Mouse (Mus musculus) cortical plate, adult 2 months (tissue): ENCODE data around the gene Foxn3. TPM values are rescaled to one million over a fixed set of nuclear protein-coding genes. Genes with fewer than 3 reads are reported as not detected.

ENCODE experiments used
- H3K27ac ChIP-seq: fragments of 200-500 bp; 2 replicates; pipeline ENCODE4 v1.5.1; 2012; ENCODE audit warnings: low read length, control low read depth, inconsistent platforms; ENCODE audit not compliant: insufficient read depth
- H3K4me1 ChIP-seq: fragments of 200-500 bp; 2 replicates; pipeline ENCODE4 v1.6.1; 2011; ENCODE audit warnings: low read length; ENCODE audit not compliant: control insufficient read depth, insufficient read depth
- H3K4me3 ChIP-seq: fragments of 200-500 bp; 2 replicates; pipeline ENCODE4 v1.5.1; 2011; ENCODE audit warnings: mild to moderate bottlenecking, low read length, control low read depth; ENCODE audit not compliant: insufficient read depth
- CTCF ChIP-seq: fragments of 200-500 bp; IDR thresholded peaks from 2 replicates; pipeline ENCODE4 v1.5.1; 2011; ENCODE audit warnings: mild to moderate bottlenecking, control low read depth, low read length; ENCODE audit not compliant: insufficient read depth; ENCODE audit errors: extremely low read depth
- POLR2A ChIP-seq: fragments of 200-500 bp; IDR thresholded peaks from 2 replicates; pipeline ENCODE4 v1.6.1; 2011; ENCODE audit warnings: mild to moderate bottlenecking, low read length, control low read depth; ENCODE audit not compliant: insufficient read depth; ENCODE audit errors: extremely low read depth
- polyA plus RNA-seq: library from polyadenylated mRNA; depleted of rRNA; stranded (reverse); fragments of >200 nt; gene quantifications from 2 replicates; pipeline ENCODE4 v1.2.3, GENCODE M21; 2012

The Foxn3 gene
- polyA plus RNA-seq, 1 experiment: 24.9 TPM

DNA sequence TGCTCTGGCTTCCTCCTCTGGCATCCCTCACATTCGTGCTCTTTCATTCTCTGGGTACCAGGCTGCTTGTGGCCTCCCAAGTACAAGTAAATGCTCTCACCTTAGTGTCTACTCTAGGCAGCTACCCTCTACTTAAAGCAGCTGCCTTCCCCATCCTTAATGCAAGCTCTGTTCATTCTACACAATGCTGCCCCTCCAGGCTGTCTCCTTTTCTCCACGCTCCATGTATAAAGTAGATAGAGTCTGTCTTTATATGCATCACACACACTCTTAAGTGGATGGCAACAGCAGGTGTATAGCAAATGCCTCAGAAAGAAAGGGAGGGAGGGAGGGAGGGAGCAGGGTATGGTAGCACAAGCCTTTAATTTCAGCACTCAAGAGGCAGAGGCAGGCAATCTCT lies 258.1 kb downstream of the Foxn3 start:
- Histone ChIP-seq H3K4me1 (peaks cover 7% of the 10 kb centered on the region), H3K4me3 (no peak overlapping the region), H3K27ac (no peak overlapping the region)
- TF ChIP-seq POLR2A (no peak), CTCF (no peak)

DNA sequence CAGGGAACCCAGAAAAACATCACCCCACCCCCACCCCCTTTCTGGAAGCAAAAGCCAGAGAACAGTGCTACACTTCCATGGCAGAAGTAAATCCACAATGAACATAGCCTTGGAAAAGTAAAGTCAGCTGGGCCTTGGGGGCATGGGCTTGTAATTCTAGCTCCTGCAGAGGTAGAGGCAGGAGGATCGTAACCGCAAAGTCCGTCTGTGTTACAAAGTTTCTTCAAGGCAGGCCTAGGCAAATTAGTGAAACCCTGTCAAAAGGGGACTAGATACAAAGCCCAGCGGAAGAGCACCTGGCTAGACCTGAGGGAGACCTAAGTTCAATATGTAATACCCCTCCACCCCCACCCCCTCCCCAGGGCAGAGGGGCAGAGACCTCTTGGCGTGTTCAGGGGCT lies 259.3 kb downstream of the Foxn3 start:
- TF ChIP-seq CTCF (no peak), POLR2A (no peak)
- H3K4me3 ChIP-seq: no peak overlapping the region
- H3K27ac ChIP-seq: no peak overlapping the region
- peaks cover 7% of the 10 kb centered on the region for H3K4me1 ChIP-seq

DNA sequence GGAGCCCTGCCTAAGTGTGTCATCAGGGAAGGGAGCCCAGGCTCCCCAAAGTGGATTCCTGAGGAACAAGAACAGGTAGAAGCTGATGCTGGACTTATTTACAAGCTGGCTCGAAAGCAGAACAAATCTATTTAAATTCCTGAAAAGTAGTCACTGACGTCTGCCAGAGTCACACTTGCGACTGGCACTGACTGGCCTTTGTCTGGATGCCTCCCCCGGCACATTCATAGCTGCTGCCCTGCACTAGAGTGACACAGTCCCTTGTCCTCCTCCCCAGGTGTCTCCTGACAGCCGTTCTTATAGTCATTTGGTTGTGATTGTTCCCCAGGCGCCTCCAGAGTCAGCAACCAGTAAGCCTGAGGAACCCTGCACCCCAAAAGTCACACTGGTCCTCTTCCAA lies 259.8 kb downstream of the Foxn3 start:
- TF ChIP-seq CTCF: no peak
- TF ChIP-seq POLR2A: no peak
- Histone ChIP-seq H3K4me3 (no peak overlapping the region), H3K4me1 (peaks cover 7% of the 10 kb centered on the region), H3K27ac (no peak overlapping the region)

DNA sequence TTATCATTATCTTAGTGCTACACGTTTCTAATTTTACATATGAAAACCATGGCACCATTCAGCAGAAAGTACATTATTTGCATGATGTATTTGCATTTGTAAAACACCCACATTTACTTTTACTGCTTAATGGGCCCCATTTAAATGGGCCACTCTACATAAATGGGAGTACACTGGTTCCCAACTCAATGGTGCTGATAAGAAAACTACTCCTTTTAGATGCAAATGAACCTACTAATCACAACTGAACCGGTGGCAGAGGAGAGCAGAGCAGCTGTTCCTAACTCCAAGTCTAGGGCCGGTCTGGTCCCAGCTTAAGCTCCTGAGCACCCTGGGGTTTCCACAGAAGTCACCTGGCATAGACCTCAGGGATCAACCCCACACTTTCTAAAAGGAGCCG lies 263.5 kb downstream of the Foxn3 start:
- TF ChIP-seq CTCF (no peak), POLR2A (no peak)
- no peak overlapping the region for H3K27ac ChIP-seq
- H3K4me3 ChIP-seq: no peak overlapping the region
- peaks cover 2% of the 10 kb centered on the region; the same call in 1 of the 2 replicates for H3K4me1 ChIP-seq

DNA sequence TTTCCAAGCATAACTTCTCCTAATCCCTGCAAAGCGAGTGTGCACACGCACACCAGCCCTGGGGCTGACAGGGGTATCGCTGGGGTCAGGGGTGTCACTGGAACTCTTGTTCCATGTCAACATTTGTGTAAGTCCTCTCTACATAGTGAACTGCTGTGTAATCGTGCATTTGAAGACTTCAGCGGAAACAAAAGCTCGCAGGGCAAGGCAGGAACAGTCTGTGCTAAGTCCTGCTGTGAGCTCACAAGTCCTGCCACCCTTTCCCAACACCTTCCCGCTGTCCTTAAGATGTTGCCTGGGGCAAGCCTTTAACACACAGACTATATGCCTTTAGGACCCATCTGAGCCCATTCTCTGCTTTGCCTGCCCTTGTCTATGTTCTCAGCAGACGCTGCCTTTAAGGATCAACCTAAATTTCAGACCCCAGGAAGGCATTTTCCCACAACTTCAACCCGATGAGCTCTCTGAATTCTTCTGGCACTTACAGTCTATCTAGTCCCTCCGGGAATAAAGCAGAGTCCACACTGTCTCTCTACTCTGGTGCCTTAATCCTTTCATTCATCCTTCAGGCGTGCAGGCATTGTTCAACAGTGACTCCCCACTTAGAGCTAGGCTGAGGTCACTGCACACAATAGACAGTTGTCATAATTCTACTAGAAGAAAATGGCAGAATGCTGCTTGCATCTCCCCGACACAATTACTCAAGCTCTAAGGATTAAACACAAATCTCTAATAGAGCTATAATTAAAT lies 264.4 kb downstream of the Foxn3 start:
- Histone ChIP-seq H3K27ac (no peak overlapping the region), H3K4me1 (peaks cover 5% of the 10 kb centered on the region), H3K4me3 (no peak overlapping the region)
- no peak for TF ChIP-seq POLR2A
- no peak for TF ChIP-seq CTCF

DNA sequence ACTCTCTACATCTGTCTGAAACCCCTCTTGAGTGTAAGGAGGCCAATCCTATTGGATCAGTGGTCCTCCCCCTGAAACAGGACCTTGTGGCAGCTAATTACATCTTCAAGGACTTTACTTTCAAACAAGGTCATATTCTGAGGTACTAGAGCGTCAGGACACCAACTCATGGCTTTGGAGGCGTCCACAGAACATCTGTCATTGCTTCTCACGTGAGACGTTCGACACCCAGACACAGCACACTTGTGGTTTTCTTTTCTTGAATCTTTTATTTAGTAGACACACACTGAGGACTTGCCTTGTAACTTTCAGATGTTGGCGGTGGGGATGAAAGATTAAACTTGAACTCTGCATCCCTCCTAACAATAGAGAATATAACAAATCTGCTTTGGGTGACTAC lies 265.1 kb downstream of the Foxn3 start:
- H3K27ac ChIP-seq: no peak overlapping the region
- no peak overlapping the region for H3K4me3 ChIP-seq
- TF ChIP-seq CTCF (no peak), POLR2A (no peak)

DNA sequence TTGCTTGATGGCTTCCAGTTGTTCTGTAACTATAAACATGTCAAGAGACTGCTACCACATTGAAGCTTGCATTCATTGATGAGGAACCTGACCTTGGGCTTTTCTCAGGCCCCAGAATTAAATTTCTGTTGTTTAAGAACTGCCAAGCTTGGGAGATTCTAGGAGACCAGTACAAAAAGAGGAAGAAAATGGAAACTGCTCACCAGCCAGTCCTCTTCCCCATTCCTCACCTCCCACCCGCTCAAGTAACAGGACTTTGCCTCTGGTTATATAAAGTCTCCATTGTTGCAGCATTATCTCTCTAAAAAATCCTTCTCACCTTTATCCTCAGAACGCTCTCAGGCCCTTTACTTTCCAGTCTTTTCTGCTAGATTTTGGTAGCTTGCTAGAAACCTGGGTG lies 265.6 kb downstream of the Foxn3 start:
- Histone ChIP-seq H3K4me3 (no peak overlapping the region), H3K4me1 (peaks cover 11% of the 10 kb centered on the region), H3K27ac (no peak overlapping the region)
- TF ChIP-seq CTCF (no peak), POLR2A (no peak)

More for the DNA sequence above, 265.1 kb downstream of the Foxn3 start:
- peaks cover 9% of the 10 kb centered on the region for H3K4me1 ChIP-seq

DNA sequence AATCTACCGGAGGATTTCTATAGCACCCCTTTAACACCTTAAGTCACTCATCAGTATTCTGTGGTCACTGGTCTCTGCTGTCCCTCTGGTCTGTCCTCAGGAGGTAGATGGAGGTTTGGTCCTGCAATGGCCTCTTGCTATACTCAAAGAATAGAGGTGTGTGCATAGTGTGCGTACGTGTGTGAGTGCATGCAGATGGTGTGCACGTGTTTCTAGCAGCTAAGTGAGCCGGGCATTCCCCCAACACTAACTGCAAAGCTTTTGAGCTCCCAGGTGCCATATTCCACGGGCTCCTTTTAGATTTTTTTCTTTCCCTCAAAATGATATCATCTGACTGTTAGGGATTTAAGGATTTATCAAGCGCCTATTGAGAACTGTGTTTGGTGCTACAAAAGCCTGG lies 269.9 kb downstream of the Foxn3 start:
- TF ChIP-seq CTCF (no peak), POLR2A (no peak)
- peaks cover 12% of the 10 kb centered on the region for H3K4me1 ChIP-seq
- H3K4me3 ChIP-seq: no peak overlapping the region
- H3K27ac ChIP-seq: no peak overlapping the region

DNA sequence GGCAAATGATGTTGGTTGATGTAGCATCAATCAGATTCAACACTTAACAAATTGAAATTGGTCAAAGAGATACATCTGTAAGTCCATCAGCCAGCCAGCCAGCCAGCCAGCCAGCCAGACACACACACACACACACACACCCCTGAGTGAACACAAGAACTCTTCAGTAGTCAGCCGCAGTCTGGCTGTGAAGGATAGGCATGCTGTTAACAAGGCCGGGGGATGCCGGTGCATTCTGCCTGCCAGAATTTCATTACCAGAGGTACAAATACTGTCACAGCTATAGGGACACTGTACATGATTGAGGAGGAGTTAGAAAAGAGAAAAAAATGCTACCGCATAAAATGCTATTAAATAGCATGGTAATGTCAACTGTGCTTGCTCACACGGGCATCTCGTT lies 271.2 kb downstream of the Foxn3 start:
- Histone ChIP-seq H3K4me1 (peaks cover 13% of the 10 kb centered on the region), H3K4me3 (no peak overlapping the region), H3K27ac (no peak overlapping the region)
- TF ChIP-seq CTCF (no peak), POLR2A (no peak)

DNA sequence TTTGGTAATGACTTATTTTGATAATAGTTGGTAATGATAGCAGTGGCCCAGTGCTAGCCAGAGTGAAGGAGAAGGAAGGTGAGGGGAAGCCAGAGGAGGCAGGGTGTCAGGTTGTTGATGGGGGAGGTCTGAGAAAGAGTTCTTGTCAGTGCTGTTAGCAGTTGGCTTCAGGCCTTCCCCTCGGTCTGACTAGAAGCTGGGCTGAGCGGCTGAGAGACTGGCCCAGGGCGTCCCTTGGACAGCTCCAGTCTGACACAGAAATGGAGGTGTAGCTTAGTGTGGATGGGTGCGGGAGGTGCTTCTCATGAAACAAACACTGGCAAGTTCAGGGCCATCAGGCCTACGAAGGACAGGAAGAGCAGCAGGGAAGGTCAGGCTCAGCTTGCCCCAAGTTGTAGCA lies 276.3 kb downstream of the Foxn3 start:
- Histone ChIP-seq H3K4me3 (no peak overlapping the region), H3K4me1 (peaks cover 6% of the 10 kb centered on the region), H3K27ac (no peak overlapping the region)
- no peak for TF ChIP-seq CTCF
- TF ChIP-seq POLR2A: no peak
